Mouse (Mus musculus): Measurements from ENCODE around the gene AF067063.
"Not testable (repeated sequence)": the region's sequence is repeated elsewhere in the genome, so short reads cannot be mapped to it uniquely, and the experiment has no call there.

The AF067063 gene

DNA sequence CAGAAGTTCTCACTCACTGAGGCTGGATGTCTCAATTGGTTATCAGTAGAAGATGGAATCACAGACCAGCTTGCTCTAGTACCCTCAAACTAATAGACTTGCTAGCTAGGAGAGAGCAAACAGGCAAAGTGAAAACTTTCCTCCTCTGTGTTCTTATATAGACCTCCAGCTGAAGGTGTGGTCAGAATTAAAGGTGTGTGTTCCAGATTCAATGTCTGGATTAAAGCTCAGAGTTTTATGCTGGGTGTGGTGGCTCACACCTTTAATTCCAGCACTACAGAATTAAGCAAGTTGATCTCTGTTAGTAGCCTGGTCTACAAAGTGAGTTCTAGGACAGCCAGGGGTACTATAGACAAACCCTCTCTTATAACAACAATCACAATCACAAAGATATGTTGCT is at the start of gene AF067063:
AF067063 (minus strand) TSS at position 101 of the 400 bp plus-strand sequence.
- H3K27me3 ChIP-seq (ENCODE audit: control insufficient read depth, insufficient read depth, low read length, poor library complexity, severe bottlenecking); DNase-seq (ENCODE audit: low read depth, low spot score); H3K36me3 ChIP-seq (ENCODE audit: control insufficient read depth, insufficient read depth, low read length, poor library complexity, severe bottlenecking): not testable (repeated sequence)

DNA sequence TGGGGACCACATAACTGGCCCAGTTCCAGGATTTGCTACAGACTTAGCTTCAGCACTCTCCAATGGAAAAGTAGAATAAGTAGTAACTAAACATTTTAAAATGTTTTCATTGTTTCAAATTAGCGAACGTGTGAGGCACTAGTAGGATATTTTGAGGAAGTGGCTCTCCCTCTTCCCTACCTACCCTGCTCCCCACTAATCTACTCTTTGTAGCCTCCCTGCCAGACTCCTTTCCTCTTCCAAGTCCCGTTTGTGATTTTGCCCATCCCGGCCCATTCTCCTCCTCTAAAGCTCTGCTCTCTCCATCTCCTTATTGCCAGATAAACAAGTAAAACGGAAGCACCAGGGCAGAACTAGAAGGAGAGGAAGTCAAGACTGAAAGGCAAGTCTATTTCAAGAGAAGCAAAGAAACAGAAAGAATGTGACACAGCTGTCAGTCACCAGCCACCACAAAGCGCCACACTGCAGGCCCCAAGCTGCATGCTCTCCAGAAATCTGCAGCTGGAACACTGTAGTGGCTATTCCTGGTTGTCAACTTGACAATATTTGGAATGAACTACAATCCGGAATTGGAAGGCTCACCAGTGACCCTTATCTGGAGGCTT is 34.5 kb upstream of the AF067063 start:
- H3K27me3 ChIP-seq (ENCODE audit: control insufficient read depth, insufficient read depth, low read length, poor library complexity, severe bottlenecking), result not testable (repeated sequence)

DNA sequence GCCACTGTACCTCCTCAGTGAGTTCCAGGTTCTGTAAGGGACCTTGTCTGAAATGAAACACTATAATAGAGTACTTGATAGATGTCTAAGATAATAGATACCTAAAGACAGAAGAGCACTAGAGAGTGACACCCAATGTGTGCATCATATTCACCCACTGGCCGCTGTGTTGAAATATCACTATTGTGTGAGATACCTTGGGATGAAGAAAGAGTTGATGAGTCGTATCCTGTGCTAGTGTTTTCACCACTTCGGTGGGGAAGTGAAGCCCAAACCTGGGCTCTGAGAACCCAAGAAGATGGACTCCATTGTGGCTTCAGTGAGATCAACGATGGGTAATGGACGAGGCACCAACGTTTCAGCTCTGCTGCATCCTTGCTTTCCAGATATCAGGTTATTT is 32.4 kb upstream of the AF067063 start:
- not testable (repeated sequence) for H3K27me3 ChIP-seq (ENCODE audit: control insufficient read depth, insufficient read depth, low read length, poor library complexity, severe bottlenecking); DNase-seq (ENCODE audit: low read depth, low spot score); H3K36me3 ChIP-seq (ENCODE audit: control insufficient read depth, insufficient read depth, low read length, poor library complexity, severe bottlenecking)

More for the DNA sequence above, 34.5 kb upstream of the AF067063 start:
- not testable (repeated sequence) for DNase-seq (ENCODE audit: low read depth, low spot score); H3K36me3 ChIP-seq (ENCODE audit: control insufficient read depth, insufficient read depth, low read length, poor library complexity, severe bottlenecking)

DNA sequence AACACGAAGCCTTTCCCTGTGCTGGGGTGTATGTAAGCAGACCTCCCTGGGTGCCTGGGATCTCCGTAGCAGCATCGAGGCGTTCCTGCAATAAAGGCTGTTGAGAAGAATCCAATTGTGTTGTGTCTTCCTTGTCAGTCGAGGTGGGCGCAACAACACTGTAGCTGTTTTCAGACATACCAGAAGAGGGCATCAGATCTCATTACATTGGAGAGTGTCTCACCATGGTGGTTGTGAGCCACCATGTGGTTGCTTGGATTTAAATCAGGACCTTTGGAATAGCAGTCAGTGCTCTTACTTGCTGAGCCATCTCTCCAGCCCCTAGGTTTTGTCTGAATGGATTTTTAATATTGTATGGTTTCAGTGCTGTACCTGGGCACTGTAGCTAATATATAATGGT is 10.0 kb upstream of the AF067063 start:
- not testable (repeated sequence) for H3K27me3 ChIP-seq (ENCODE audit: control insufficient read depth, insufficient read depth, low read length, poor library complexity, severe bottlenecking); DNase-seq (ENCODE audit: low read depth, low spot score); H3K36me3 ChIP-seq (ENCODE audit: control insufficient read depth, insufficient read depth, low read length, poor library complexity, severe bottlenecking)

DNA sequence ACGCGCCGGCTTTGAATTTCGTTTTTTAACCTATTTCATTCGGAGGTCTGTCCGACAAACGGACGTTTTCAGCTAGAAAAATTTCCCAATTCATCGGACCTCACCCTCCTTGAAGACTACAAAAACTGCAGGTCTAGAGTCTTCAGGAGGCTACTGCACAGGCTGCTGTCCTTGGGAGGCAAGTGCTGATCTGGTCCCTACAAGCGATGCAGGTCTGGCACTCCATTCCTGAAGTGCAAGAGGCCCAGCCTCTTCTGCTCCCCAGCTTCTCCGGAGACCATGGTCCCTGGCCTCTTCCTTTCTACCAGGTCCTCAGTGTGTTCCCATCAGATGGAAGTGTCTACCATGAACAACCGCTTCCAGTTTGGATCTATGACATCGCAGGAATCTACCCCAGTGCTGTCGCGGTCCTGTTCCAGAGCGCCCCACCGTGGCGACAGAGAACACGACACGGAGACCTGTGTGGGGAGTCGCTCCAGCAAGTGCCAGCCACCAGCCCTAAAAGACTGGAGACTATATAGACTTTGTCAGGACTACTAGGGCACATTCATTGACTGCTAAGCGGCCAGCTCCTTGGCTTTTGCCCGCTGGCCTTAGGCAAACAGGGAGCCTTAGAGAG is 7.8 kb upstream of the AF067063 start:
- DNase-seq (ENCODE audit: low read depth, low spot score), result peak; percentile 25
- H3K27me3 ChIP-seq (ENCODE audit: control insufficient read depth, insufficient read depth, low read length, poor library complexity, severe bottlenecking); H3K36me3 ChIP-seq (ENCODE audit: control insufficient read depth, insufficient read depth, low read length, poor library complexity, severe bottlenecking): not testable (repeated sequence)

DNA sequence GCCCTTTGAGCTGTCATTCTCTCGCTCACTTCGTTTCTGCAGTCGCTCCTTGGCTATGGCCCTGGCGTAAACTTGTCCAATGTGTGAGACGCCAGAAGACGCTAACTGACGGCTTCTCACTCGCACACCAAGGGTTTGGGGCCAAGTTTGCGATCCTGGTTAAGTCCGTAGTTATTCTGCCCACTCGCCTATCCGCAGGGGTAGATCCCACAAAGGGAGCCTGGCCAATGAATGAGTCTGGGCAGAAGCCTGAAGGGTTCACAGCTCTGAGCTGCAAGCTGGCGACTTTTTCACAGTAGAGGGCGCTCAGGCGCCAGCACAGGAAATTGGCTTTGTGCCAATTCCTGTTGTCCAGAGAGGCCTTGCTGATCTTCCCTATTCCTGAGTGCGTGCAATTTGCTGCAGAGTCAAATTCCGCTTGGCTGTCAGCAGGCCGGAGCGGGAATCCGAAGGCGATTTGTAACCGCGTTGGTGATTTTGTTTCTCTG is 6.4 kb upstream of the AF067063 start:
- H3K36me3 ChIP-seq (ENCODE audit: control insufficient read depth, insufficient read depth, low read length, poor library complexity, severe bottlenecking); H3K27me3 ChIP-seq (ENCODE audit: control insufficient read depth, insufficient read depth, low read length, poor library complexity, severe bottlenecking): not testable (repeated sequence)
- peak; percentile 10 for DNase-seq (ENCODE audit: low read depth, low spot score)

DNA sequence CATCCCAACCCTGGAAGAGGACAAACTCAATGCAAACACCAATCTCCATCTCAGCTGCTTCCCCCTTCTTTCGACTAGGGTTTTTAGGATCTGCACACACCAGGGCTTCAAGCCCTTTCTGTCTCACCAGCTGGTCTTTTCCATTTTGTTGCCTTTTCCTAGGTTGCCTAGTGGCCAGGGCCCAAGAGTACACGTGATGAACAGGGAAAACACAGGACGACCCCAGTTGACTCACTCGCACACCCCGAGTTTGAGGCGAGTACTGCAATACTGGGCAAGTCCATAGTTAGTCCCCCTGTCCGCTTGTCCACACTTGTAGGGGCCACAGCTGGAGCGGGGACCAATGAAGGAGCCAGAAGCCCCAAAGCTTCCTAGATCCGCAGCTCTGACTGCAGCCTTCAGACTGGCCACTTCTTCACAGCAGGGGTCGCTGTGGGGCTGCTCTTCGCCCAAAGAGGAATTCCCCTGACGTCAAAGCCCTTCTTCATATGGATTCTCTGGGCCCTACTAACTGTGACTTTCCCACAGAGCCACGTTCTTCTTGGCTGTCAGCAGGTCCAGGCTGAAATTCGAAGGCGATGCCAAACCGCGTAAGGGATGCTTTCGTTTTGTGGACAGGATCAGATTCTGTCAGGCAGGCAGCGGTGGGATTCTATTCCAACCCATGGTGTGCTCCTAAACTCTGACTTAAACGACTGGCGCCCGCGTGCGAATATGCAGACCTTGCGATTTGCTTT is 5.5 kb upstream of the AF067063 start, which contains the start of gene D13Ertd608e:
D13Ertd608e (plus strand) TSS at position 687 of the 737 bp plus-strand sequence.
- DNase-seq (ENCODE audit: low read depth, low spot score), result peak; percentile 44
- not testable (repeated sequence) for H3K27me3 ChIP-seq (ENCODE audit: control insufficient read depth, insufficient read depth, low read length, poor library complexity, severe bottlenecking); H3K36me3 ChIP-seq (ENCODE audit: control insufficient read depth, insufficient read depth, low read length, poor library complexity, severe bottlenecking)

DNA sequence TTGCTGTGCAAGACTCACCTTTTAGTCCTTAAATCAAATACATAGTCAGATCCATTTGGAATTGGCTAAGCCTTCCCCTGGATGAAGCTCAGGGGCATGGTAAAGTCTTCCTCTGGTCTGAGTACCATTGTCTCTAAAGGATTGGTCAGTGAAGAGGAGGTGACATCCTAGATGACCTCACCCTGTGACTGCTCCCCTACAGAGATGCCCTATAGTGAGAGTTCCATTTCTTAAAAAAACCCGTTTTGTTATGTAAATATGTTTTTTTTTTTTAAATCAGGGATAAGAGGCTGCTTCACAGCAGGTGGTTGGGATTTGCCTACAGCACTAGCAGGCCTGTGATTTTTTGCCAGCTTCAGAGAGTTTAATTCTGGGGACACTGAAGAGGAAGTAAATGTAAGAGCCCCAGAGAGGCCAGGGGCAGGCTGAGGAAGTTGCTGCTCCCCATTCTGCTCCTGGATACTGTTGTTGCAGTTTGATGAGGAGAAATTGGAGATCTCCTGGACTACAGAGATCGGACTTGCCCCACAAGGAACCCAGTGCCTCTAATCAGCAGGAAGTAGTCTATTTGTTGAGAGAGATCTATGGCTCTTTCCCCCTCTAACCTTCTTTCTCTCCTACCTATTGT is 12.3 kb downstream of the AF067063 start:
- DNase-seq (ENCODE audit: low read depth, low spot score), result no peak

DNA sequence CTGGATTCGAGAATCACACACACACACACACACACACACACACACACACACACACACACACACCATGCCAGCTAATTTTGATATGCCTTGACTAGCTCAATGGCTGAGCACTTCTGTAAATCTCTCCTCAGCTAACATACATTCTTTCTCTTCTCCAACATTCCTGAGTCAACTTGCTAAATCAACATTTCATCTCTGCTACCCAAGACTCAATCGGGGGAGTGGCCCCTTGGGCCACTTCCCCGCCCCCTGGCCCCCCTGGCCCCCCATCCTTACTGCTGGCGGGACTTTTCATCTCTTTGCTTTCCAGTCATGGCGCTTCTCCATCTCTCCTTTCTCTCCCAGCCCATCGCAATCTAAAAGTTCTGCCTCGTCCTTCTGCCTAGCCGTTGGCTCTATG is 13.2 kb downstream of the AF067063 start:
- H3K27me3 ChIP-seq (ENCODE audit: control insufficient read depth, insufficient read depth, low read length, poor library complexity, severe bottlenecking), result no peaks in the 10 kb centered on the region
- no peaks in the 10 kb centered on the region for H3K36me3 ChIP-seq (ENCODE audit: control insufficient read depth, insufficient read depth, low read length, poor library complexity, severe bottlenecking)
- DNase-seq (ENCODE audit: low read depth, low spot score), result no peak

More for the DNA sequence above, 12.3 kb downstream of the AF067063 start:
- H3K36me3 ChIP-seq (ENCODE audit: control insufficient read depth, insufficient read depth, low read length, poor library complexity, severe bottlenecking), result no peaks in the 10 kb centered on the region
- H3K27me3 ChIP-seq (ENCODE audit: control insufficient read depth, insufficient read depth, low read length, poor library complexity, severe bottlenecking), result no peaks in the 10 kb centered on the region

DNA sequence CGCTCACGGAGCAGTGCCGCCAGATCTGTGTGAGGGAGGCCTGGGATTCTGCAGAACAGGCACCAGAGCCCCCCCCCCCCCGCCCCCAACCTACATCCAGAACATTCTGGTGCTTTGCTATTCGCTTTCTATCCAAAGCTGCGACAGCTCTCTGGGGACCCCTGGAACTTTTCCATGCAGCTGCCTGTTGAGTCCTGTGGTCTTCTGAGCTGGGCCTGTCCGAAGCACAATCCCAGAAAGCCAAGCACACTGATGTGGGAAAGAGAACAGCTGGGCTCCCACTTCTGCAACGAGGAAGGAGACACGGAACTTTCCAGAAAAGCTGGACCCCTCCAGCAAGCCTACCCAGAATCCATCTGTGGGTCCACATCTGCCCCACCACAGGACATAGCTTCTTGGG is 20.0 kb downstream of the AF067063 start:
- DNase-seq (ENCODE audit: low read depth, low spot score), result no peak
- Histone ChIP-seq H3K36me3 (ENCODE audit: control insufficient read depth, insufficient read depth, low read length, poor library complexity, severe bottlenecking) (no peaks in the 10 kb centered on the region), H3K27me3 (ENCODE audit: control insufficient read depth, insufficient read depth, low read length, poor library complexity, severe bottlenecking) (no peaks in the 10 kb centered on the region)

DNA sequence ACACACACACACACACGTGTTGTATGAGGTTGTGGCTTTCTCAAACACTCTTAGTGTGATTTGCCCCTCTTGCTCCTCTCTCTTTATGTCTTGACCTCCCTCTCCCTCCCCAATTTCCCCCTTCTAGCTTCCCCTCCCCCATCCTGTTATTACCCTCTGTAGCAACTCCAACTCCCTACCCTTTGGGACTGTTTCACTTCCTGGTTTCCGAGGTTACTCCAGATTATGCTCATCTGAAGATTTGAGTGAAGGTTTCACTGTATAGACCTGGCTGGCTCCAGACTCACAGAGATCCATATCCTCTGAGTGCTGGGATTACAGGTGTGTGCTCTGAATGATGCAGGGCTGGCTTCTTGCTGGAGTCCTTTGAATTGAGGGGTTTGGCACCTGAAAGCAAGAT is 21.1 kb downstream of the AF067063 start:
- no peaks in the 10 kb centered on the region for H3K36me3 ChIP-seq (ENCODE audit: control insufficient read depth, insufficient read depth, low read length, poor library complexity, severe bottlenecking)
- no peaks in the 10 kb centered on the region for H3K27me3 ChIP-seq (ENCODE audit: control insufficient read depth, insufficient read depth, low read length, poor library complexity, severe bottlenecking)
- DNase-seq (ENCODE audit: low read depth, low spot score), result no peak

DNA sequence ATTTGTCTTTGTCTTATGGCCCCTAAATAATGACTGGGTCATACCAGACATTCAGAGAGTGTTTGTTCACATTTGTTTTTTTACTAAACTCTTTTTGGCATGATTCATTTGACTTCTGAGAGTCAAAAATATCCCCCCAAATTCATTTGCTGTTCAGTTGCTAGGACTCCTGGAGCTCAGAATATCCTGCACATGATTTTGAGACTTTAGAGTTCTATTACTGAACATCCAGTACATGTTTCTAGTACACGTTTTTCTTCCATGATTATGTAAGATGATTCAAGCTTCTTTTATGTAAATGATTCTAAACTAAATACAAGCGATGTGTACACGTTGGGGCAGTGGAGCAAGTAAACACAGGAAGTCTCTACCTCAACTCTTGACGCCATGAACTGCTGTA is 32.4 kb downstream of the AF067063 start:
- H3K27me3 ChIP-seq (ENCODE audit: control insufficient read depth, insufficient read depth, low read length, poor library complexity, severe bottlenecking), result no peaks in the 10 kb centered on the region
- no peaks in the 10 kb centered on the region for H3K36me3 ChIP-seq (ENCODE audit: control insufficient read depth, insufficient read depth, low read length, poor library complexity, severe bottlenecking)
- DNase-seq (ENCODE audit: low read depth, low spot score), result no peak

DNA sequence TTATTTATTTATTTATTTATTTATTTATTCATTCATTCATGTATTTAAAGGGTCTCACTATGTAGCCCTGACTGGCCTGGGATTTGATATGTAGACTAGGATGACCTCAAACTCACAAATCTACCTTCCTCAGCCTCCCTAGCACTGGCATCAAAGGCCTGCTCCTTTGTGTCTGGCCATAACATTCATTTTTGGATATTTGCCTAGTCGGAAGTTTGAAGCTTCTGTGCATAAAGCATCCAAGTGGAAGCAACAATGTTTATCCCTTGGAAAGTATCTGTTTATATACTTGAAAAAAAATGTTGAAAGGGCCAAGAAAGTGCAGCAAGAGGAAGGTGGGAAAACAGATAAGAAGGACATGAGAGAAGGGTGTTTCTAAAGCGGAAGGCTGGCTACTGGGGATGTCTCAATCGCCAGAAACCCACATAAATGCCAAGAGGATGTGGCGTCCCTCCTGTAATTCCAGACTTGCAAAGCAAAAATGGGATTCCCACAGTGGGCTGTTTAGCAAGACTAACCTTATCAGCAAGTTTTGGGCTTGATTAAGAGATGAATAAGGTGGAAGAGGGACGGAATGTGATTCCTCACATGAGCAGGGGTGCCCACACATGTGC is 37.1 kb downstream of the AF067063 start:
- DNase-seq (ENCODE audit: low read depth, low spot score), result no peak
- no peaks in the 10 kb centered on the region for H3K27me3 ChIP-seq (ENCODE audit: control insufficient read depth, insufficient read depth, low read length, poor library complexity, severe bottlenecking)
- no peaks in the 10 kb centered on the region for H3K36me3 ChIP-seq (ENCODE audit: control insufficient read depth, insufficient read depth, low read length, poor library complexity, severe bottlenecking)

DNA sequence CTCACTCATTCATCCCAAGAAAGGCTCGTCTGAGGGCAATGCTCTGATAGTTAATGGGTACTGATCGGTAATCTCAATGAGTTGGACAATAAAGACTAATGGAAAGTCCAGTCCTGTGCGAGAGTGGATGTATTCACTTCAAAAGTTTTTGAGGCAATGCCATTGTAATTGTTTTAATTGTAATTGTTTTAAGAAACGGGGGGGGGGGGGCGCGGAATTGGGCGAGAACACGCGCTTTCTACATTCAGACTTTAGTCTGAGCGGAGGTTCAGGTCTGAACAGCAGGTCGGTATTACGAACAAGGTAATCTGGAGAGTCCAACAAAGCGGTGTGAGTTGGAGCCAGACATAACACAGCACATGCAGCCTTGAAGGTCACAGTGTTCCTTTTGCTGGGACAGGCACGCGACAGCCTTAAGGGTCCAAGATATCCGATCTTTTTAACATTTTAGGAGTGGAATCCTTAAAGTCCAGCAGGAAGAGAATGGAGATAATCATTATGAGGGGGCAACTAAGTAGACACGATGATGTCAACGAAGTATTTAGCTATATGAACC is 38.4 kb downstream of the AF067063 start:
- peak; percentile 29 for DNase-seq (ENCODE audit: low read depth, low spot score)
- no peaks in the 10 kb centered on the region; the same call in 1 of the 2 replicates for H3K36me3 ChIP-seq (ENCODE audit: control insufficient read depth, insufficient read depth, low read length, poor library complexity, severe bottlenecking)
- no peaks in the 10 kb centered on the region for H3K27me3 ChIP-seq (ENCODE audit: control insufficient read depth, insufficient read depth, low read length, poor library complexity, severe bottlenecking)
